Mouse (Mus musculus) fibroblast of lung, adult 2 months (primary cell): ENCODE measurements around the gene Map7d2.

Experiments used
- DNase-seq: peaks from one replicate; pipeline ENCODE4 v3.0.0-alpha.2; 2011; ENCODE audit warnings: low read depth

Gene Map7d2

GRCm38 (mm10) chrX:159509847-159510715, 95.7 kb downstream of the Map7d2 start:
- DNase-seq, result no peak

GRCm38 (mm10) chrX:159510716-159511051, 96.3 kb downstream of the Map7d2 start:
- no peak for DNase-seq

GRCm38 (mm10) chrX:159515599-159515998, 101.2 kb downstream of the Map7d2 start:
- DNase-seq, result no peak

GRCm38 (mm10) chrX:159521780-159522179, 107.4 kb downstream of the Map7d2 start:
- DNase-seq, result no peak

GRCm38 (mm10) chrX:159522651-159523050, 108.3 kb downstream of the Map7d2 start:
- DNase-seq, result no peak

- DNase-seq, result no peak
Observed at GRCm38 (mm10) chrX:159526388-159526787, 112.0 kb downstream of the Map7d2 start, which contains the start of gene Bclaf3. TSS of gene Bclaf3 (plus strand) at chrX:159526688.

- peak; percentile 82 for DNase-seq
Observed at GRCm38 (mm10) chrX:159532427-159532810, 118.0 kb downstream of the Map7d2 start.

- DNase-seq, result no peak
Observed at GRCm38 (mm10) chrX:159532811-159533462, 118.6 kb downstream of the Map7d2 start.

GRCm38 (mm10) chrX:159541936-159542335, 127.6 kb downstream of the Map7d2 start:
- no peak for DNase-seq

- DNase-seq, result no peak
Observed at GRCm38 (mm10) chrX:159547093-159547492, 132.7 kb downstream of the Map7d2 start.
